Mouse (Mus musculus): ENCODE results near the gene Kcna10. TPM values are rescaled to one million over a fixed set of nuclear protein-coding genes. Genes with fewer than 3 reads are reported as not detected.

The Kcna10 gene
- polyA plus RNA-seq, 1 experiment from 2014 or later, result not detected

- WGBS, result 48% methylated on average over 4 of the region's 4 CpGs
- H3K4me2 ChIP-seq (ENCODE audit: low read length), result no peak overlapping the region
- no peak for DNase-seq (ENCODE audit: low spot score)
- H3K9ac ChIP-seq (ENCODE audit: low read depth, low read length), result no peak overlapping the region
- H3K36me3 ChIP-seq (ENCODE audit: insufficient read depth, low read length), result no peaks in the 10 kb centered on the region
- no peaks in the 10 kb centered on the region for H3K27me3 ChIP-seq (ENCODE audit: insufficient read depth, low read length)
- TF ChIP-seq CTCF (IDR thresholded peaks at IDR 0.05; ENCODE audit: low read depth), result no peak
- no peaks in the 10 kb centered on the region for H3K4me1 ChIP-seq (replicated peaks; ENCODE audit: insufficient read depth, low read length)
- H3K9me3 ChIP-seq (replicated peaks; ENCODE audit: low read length), result no peaks in the 10 kb centered on the region
- H3K4me3 ChIP-seq (replicated peaks; ENCODE audit: low read depth, low read length), result no peak overlapping the region
- no peak overlapping the region for H3K27ac ChIP-seq
- no peak for ATAC-seq (replicated peaks; ENCODE audit: low FRiP score, low read depth)
These were observed 23.8 kb downstream of the Kcna10 start for GRCm38 (mm10) chr3:107206490-107207150.

DNA sequence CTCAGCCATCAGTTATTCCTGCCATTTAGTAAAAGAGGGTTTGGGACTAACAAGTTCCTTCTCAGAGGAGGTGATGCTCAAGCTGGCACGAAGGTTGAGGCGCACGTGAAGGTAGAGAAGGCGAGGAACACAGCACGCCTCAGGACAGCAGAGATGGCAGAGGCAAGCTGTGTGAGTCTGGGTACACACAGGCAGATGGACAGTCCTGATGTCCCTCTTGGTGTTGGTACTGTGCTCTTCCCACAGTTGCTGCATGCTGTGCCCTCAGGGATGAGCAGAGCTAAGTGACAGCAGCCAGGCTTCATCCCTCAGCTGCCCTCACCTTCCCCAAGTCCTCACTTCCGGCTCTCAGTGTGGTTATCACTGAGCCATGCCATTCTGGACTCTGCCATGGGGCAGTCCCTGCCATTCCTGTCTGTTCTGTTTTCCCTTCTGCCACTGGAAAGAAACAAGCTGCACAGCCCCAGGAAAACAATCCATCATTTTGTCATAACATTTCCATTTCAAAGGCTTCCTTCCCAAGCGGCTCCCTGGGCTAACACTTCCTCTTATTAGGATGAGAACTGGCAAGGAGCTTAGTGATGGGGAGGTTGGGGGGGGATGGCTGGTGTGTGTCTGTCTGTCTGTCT lies 24.9 kb downstream of the Kcna10 start:
- ATAC-seq (replicated peaks; ENCODE audit: low FRiP score, low read depth), result no peak; the same call in 1 of the 2 replicates
- WGBS, result 64% methylated on average over 7 of the region's 7 CpGs
- Histone ChIP-seq H3K4me2 (ENCODE audit: low read length) (no peak overlapping the region), H3K9me3 (replicated peaks; ENCODE audit: low read length) (no peaks in the 10 kb centered on the region), H3K9ac (ENCODE audit: low read depth, low read length) (no peak overlapping the region), H3K36me3 (ENCODE audit: insufficient read depth, low read length) (no peaks in the 10 kb centered on the region), H3K4me1 (replicated peaks; ENCODE audit: insufficient read depth, low read length) (no peaks in the 10 kb centered on the region), H3K27me3 (ENCODE audit: insufficient read depth, low read length) (no peaks in the 10 kb centered on the region), H3K27ac (no peak overlapping the region), H3K4me3 (replicated peaks; ENCODE audit: low read depth, low read length) (no peak overlapping the region)
- no peak for TF ChIP-seq CTCF (IDR thresholded peaks at IDR 0.05; ENCODE audit: low read depth)
- DNase-seq (ENCODE audit: low spot score), result peak; percentile 27

DNA sequence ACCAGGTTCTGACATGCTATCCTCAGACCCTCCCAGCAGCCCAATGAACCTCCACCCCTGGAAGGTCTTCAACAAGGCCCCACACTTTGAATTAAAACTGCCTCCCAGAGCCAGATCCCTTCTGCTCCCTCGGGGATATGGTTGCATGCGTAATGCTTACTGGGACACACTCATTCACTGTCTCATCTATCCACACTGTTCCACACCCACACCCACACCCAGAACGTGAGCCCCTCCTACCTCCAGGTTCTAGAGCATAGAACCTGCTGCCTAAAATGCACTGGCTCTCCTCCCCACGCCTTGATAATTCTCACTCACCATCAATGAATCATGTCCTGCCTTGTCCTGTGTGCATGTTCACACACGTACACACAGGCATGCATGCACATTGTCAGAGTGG lies 31.8 kb downstream of the Kcna10 start:
- DNase-seq (ENCODE audit: low spot score) (no peak), ATAC-seq (replicated peaks; ENCODE audit: low FRiP score, low read depth) (no peak)
- no peaks in the 10 kb centered on the region for H3K27me3 ChIP-seq (ENCODE audit: insufficient read depth, low read length)
- H3K9me3 ChIP-seq (replicated peaks; ENCODE audit: low read length), result no peaks in the 10 kb centered on the region
- H3K4me3 ChIP-seq (replicated peaks; ENCODE audit: low read depth, low read length), result no peak overlapping the region
- no peak overlapping the region for H3K27ac ChIP-seq
- H3K4me2 ChIP-seq (ENCODE audit: low read length), result no peak overlapping the region
- no peak for TF ChIP-seq CTCF (IDR thresholded peaks at IDR 0.05; ENCODE audit: low read depth)
- 81% methylated on average over 5 of the region's 5 CpGs for WGBS
- no peak overlapping the region for H3K9ac ChIP-seq (ENCODE audit: low read depth, low read length)
- H3K4me1 ChIP-seq (replicated peaks; ENCODE audit: insufficient read depth, low read length), result no peaks in the 10 kb centered on the region
- H3K36me3 ChIP-seq (ENCODE audit: insufficient read depth, low read length), result no peaks in the 10 kb centered on the region

- WGBS, result 60% methylated on average over 8 of the region's 8 CpGs
- DNase-seq (ENCODE audit: low spot score), result no peak
- no peak for TF ChIP-seq CTCF (IDR thresholded peaks at IDR 0.05; ENCODE audit: low read depth)
- no peak overlapping the region for H3K9ac ChIP-seq (ENCODE audit: low read depth, low read length)
- no peak for ATAC-seq (replicated peaks; ENCODE audit: low FRiP score, low read depth)
- no peak overlapping the region for H3K4me2 ChIP-seq (ENCODE audit: low read length)
- H3K9me3 ChIP-seq (replicated peaks; ENCODE audit: low read length), result no peaks in the 10 kb centered on the region
- H3K4me3 ChIP-seq (replicated peaks; ENCODE audit: low read depth, low read length), result no peak overlapping the region
- no peaks in the 10 kb centered on the region for H3K4me1 ChIP-seq (replicated peaks; ENCODE audit: insufficient read depth, low read length)
- no peaks in the 10 kb centered on the region for H3K27me3 ChIP-seq (ENCODE audit: insufficient read depth, low read length)
- H3K27ac ChIP-seq, result no peak overlapping the region
- no peaks in the 10 kb centered on the region for H3K36me3 ChIP-seq (ENCODE audit: insufficient read depth, low read length)
These were observed 33.7 kb downstream of the Kcna10 start for GRCm38 (mm10) chr3:107216400-107217100.

DNA sequence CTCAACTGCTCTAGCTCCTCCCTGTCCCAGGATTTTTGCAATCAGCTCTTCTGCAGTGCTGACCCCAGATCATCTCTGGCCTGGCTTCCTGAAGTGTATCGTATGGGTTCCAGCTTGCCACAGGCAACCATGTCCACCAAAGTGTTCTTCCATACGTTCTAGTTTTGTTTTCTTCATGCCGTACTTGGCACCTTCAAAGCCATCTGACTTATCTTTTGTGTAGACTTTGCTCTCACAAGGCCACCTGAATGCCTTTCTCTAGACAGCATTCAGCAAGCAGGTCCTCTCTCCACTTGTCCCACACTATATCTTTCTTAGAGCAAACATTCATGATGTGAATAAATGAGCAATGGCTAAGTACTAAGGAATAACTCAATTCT lies 34.2 kb downstream of the Kcna10 start:
- H3K27me3 ChIP-seq (ENCODE audit: insufficient read depth, low read length), result no peaks in the 10 kb centered on the region
- no peak overlapping the region for H3K4me2 ChIP-seq (ENCODE audit: low read length)
- H3K4me1 ChIP-seq (replicated peaks; ENCODE audit: insufficient read depth, low read length), result no peaks in the 10 kb centered on the region
- ATAC-seq (replicated peaks; ENCODE audit: low FRiP score, low read depth) (no peak), DNase-seq (ENCODE audit: low spot score) (no peak)
- no peaks in the 10 kb centered on the region for H3K9me3 ChIP-seq (replicated peaks; ENCODE audit: low read length)
- H3K9ac ChIP-seq (ENCODE audit: low read depth, low read length), result no peak overlapping the region
- no peak for TF ChIP-seq CTCF (IDR thresholded peaks at IDR 0.05; ENCODE audit: low read depth)
- WGBS, result 83% methylated on average over 3 of the region's 3 CpGs
- H3K36me3 ChIP-seq (ENCODE audit: insufficient read depth, low read length), result no peaks in the 10 kb centered on the region
- no peak overlapping the region for H3K27ac ChIP-seq
- H3K4me3 ChIP-seq (replicated peaks; ENCODE audit: low read depth, low read length), result no peak overlapping the region

DNA sequence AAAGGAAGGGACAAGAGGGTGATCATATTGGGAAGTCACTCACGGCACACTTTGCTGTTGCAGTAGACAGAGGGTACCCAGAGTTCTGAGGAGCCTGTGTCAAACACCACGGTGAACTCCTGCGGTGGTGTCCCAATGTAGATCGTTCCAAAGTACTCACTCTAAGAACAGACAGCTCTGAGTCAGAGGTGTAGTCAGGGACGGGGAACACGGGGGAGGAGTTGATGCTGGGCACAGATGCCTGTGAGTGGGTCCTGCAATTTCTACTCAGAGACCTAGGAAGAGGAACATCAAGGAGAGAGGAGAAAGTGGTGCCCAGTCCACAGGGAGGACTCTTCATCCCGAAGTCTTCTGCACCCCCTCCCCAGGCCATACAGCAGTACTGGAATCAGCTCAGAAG lies 35.7 kb downstream of the Kcna10 start:
- Histone ChIP-seq H3K9me3 (replicated peaks; ENCODE audit: low read length) (no peaks in the 10 kb centered on the region), H3K4me2 (ENCODE audit: low read length) (no peak overlapping the region), H3K4me3 (replicated peaks; ENCODE audit: low read depth, low read length) (no peak overlapping the region), H3K27me3 (ENCODE audit: insufficient read depth, low read length) (no peaks in the 10 kb centered on the region), H3K4me1 (replicated peaks; ENCODE audit: insufficient read depth, low read length) (no peaks in the 10 kb centered on the region), H3K9ac (ENCODE audit: low read depth, low read length) (no peak overlapping the region), H3K27ac (no peak overlapping the region), H3K36me3 (ENCODE audit: insufficient read depth, low read length) (no peaks in the 10 kb centered on the region)
- TF ChIP-seq CTCF (IDR thresholded peaks at IDR 0.05; ENCODE audit: low read depth), result no peak
- 87% methylated on average over 7 of the region's 7 CpGs for WGBS
- ATAC-seq (replicated peaks; ENCODE audit: low FRiP score, low read depth) (no peak), DNase-seq (ENCODE audit: low spot score) (no peak)

Measured in kidney, postnatal 0 days (tissue).